Mouse (Mus musculus) MEL (cell line): Measurements from ENCODE around the gene Plekhg5. TPM values are rescaled to one million over a fixed set of nuclear protein-coding genes. Genes with fewer than 3 reads are reported as not detected.

Source experiments
- DNase-seq: peaks from one replicate; pipeline ENCODE4 v3.0.0; 2011; ENCODE audit warnings: low read depth, low spot score
- H3K27ac ChIP-seq: 2 replicates; pipeline ENCODE4 v1.5.1; 2012; ENCODE audit warnings: low read depth, mild to moderate bottlenecking, control low read depth, low read length, moderate library complexity; ENCODE audit not compliant: control insufficient read depth
- H3K27me3 ChIP-seq, 2 experiments: fragments of 150-350 bp in 1 of 2; sonication (generic) in 1 of 2; 2 replicates each; pipeline ENCODE4 v1.6.1; 2012; ENCODE audit warnings: low read length in 2 of 2, mild to moderate bottlenecking in 2 of 2, improper control_type of control experiment in 1 of 2, moderate library complexity in 1 of 2; ENCODE audit not compliant: insufficient read depth in 2 of 2, control insufficient read depth in 1 of 2
- H3K36me3 ChIP-seq, 2 experiments: 2 replicates each; pipeline ENCODE4 v1.6.1; 2012 to 2014; ENCODE audit warnings: low read length in 2 of 2, improper control_type of control experiment in 1 of 2, inconsistent platforms in 1 of 2, mild to moderate bottlenecking in 1 of 2; ENCODE audit not compliant: insufficient read depth in 2 of 2, control insufficient read depth in 1 of 2
- H3K4me1 ChIP-seq, 2 experiments: fragments of 150-350 bp in 1 of 2; sonication (generic) in 1 of 2; 2 replicates each; pipeline ENCODE4 v1.6.1; 2012; ENCODE audit warnings: low read length in 2 of 2, improper control_type of control experiment in 1 of 2, mild to moderate bottlenecking in 1 of 2; ENCODE audit not compliant: insufficient read depth in 2 of 2, control insufficient read depth in 1 of 2
- H3K4me3 ChIP-seq, 2 experiments: fragments of 150-350 bp in 1 of 2; sonication (generic) in 1 of 2; 2 replicates each; pipeline ENCODE4 v1.5.1; 2012; ENCODE audit warnings: low read depth in 2 of 2, low read length in 2 of 2, mild to moderate bottlenecking in 2 of 2, moderate library complexity in 2 of 2, control low read depth in 1 of 2, improper control_type of control experiment in 1 of 2; ENCODE audit not compliant: control insufficient read depth in 1 of 2, insufficient read depth in 1 of 2
- H3K79me2 ChIP-seq: 2 replicates; pipeline ENCODE4 v1.6.1; 2012; ENCODE audit warnings: mild to moderate bottlenecking, low read length, moderate library complexity; ENCODE audit not compliant: control insufficient read depth, poor library complexity, insufficient read depth
- H3K9ac ChIP-seq: 2 replicates; pipeline ENCODE4 v1.6.1; 2012; ENCODE audit warnings: low read depth, mild to moderate bottlenecking, control low read depth, low read length, moderate library complexity; ENCODE audit not compliant: control insufficient read depth, poor library complexity, severe bottlenecking
- H3K9me3 ChIP-seq: fragments of 150-350 bp; sonication (generic); replicated peaks from 2 replicates; pipeline ENCODE4 v1.6.1; 2012; ENCODE audit warnings: mild to moderate bottlenecking, low read length, improper control_type of control experiment, moderate library complexity; ENCODE audit not compliant: insufficient read depth
- E2F4 ChIP-seq: IDR thresholded peaks from 2 replicates; pipeline ENCODE4 v1.6.1; 2011; ENCODE audit warnings: low read depth, low read length, improper control_type of control experiment, borderline replicate concordance
- EP300 ChIP-seq, 2 experiments: IDR thresholded peaks; 2 replicates each; pipeline ENCODE4 v1.6.1; 2011; ENCODE audit warnings: improper control_type of control experiment in 2 of 2, low read length in 2 of 2, low read depth in 1 of 2, mild to moderate bottlenecking in 1 of 2
- ETS1 ChIP-seq: IDR thresholded peaks from 2 replicates; pipeline ENCODE4 v1.6.1; 2012; ENCODE audit warnings: low read depth, mild to moderate bottlenecking, inconsistent platforms, low read length, improper control_type of control experiment, moderate library complexity
- GABPA ChIP-seq: IDR thresholded peaks from 2 replicates; pipeline ENCODE4 v1.6.1; 2012; ENCODE audit warnings: low read depth, mild to moderate bottlenecking, inconsistent platforms, low read length, improper control_type of control experiment, moderate library complexity
- GATA1 ChIP-seq: IDR thresholded peaks from 2 replicates; pipeline ENCODE4 v1.6.1; 2011; ENCODE audit warnings: low read depth, low read length, improper control_type of control experiment
- MAX ChIP-seq: IDR thresholded peaks from 2 replicates; pipeline ENCODE4 v1.6.1; 2011; ENCODE audit warnings: low read length, improper control_type of control experiment
- MAZ ChIP-seq: IDR thresholded peaks from 2 replicates; pipeline ENCODE4 v1.6.1; 2012; ENCODE audit warnings: low read depth, mild to moderate bottlenecking, inconsistent platforms, low read length, improper control_type of control experiment
- MEF2A ChIP-seq: IDR thresholded peaks from 2 replicates; pipeline ENCODE4 v1.6.1; 2014; ENCODE audit warnings: low read depth, mild to moderate bottlenecking, inconsistent platforms, low read length, improper control_type of control experiment; ENCODE audit not compliant: poor library complexity, insufficient replicate concordance, severe bottlenecking; ENCODE audit errors: extremely low read depth
- MXI1 ChIP-seq: IDR thresholded peaks from 2 replicates; pipeline ENCODE4 v1.6.1; 2011; ENCODE audit warnings: mild to moderate bottlenecking, low read depth, low read length, improper control_type of control experiment
- MYB ChIP-seq: IDR thresholded peaks from 2 replicates; pipeline ENCODE4 v1.6.1; 2011; ENCODE audit warnings: mild to moderate bottlenecking, low read depth, low read length, improper control_type of control experiment
- POLR2AphosphoS2 ChIP-seq: IDR thresholded peaks from 2 replicates; pipeline ENCODE4 v1.6.1; 2011; ENCODE audit warnings: low read length, improper control_type of control experiment
- RAD21 ChIP-seq: IDR thresholded peaks from 2 replicates; pipeline ENCODE4 v1.6.1; 2011; ENCODE audit warnings: mild to moderate bottlenecking, low read depth, low read length, improper control_type of control experiment
- RCOR1 ChIP-seq: IDR thresholded peaks from 2 replicates; pipeline ENCODE4 v1.6.1; 2012; ENCODE audit warnings: low read depth, mild to moderate bottlenecking, inconsistent platforms, low read length, improper control_type of control experiment
- TBP ChIP-seq: IDR thresholded peaks from 2 replicates; pipeline ENCODE4 v1.8.0; 2011; ENCODE audit warnings: low read depth, low read length, improper control_type of control experiment
- ZMIZ1 ChIP-seq: IDR thresholded peaks from 2 replicates; pipeline ENCODE4 v1.6.1; 2012; ENCODE audit warnings: low read depth, mild to moderate bottlenecking, inconsistent platforms, low read length, improper control_type of control experiment, moderate library complexity
- polyA plus RNA-seq, 2 experiments: library from polyadenylated mRNA; stranded (reverse) in 1 of 2; unstranded in 1 of 2; fragments of >175 nt in 1 of 2; fragments of >200 nt in 1 of 2; gene quantifications; 2 replicates each; pipeline versions ENCODE4 v1.2.1 to v1.2.4; 2012; ENCODE audit warnings: low replicate concordance in 2 of 2, low read depth in 1 of 2; ENCODE audit not compliant: insufficient read length in 2 of 2, insufficient read depth in 1 of 2, missing spikeins in 1 of 2
- total RNA-seq: library from RNA; depleted of rRNA; stranded (reverse); fragments of 300-350 nt; gene quantifications from 2 replicates; pipeline ENCODE4 v1.2.3, GENCODE M21; 2012

Plekhg5 gene
- total and polyA plus RNA-seq, 3 experiments: 10.8 to 19.6 TPM; not detected in 1

DNA sequence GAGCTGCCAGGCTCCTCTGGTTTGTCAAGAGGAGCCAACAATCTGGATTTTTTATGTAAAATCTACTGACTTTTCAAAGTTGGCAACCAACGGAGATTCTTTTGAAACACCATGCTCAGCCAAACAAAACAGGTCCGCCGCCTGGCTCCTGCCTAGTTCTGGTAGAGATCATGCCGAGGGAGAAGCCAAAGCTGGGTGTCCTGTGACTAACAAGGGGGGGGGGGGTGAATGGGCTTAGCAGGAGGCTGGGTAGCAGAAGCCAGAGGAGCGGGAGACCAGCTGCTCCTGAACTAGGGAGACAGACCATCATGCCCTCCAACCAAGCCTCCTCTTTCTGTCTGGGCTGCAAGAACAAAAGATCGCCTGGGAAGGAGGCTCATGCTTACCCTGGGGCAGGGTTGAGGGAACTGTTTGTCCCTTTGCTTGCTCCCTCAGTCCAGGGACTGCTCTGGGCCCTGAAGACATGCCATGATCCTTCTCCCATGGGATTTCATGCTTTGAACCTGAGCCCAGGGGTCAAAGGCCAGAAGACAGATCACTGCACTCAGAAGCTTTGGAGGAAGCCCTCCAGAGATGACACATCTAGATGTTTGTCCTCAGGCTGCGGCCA is 11.4 kb downstream of the Plekhg5 start:
- no peaks in the 10 kb centered on the region for H3K27me3 ChIP-seq
- H3K4me3 ChIP-seq: no peak overlapping the region
- no peak for DNase-seq
- H3K9ac ChIP-seq: no peak overlapping the region
- peaks cover 2 to 18% of the 10 kb centered on the region in 2 experiments; a peak in 3 of 4 replicates for H3K4me1 ChIP-seq
- peaks cover 7% of the 10 kb centered on the region for H3K79me2 ChIP-seq
- H3K27ac ChIP-seq: no peak overlapping the region
- peaks cover 0 to 13% of the 10 kb centered on the region in 2 experiments; a peak in 2 of 4 replicates for H3K36me3 ChIP-seq
- TF ChIP-seq ETS1: no peak
- H3K9me3 ChIP-seq: no peaks in the 10 kb centered on the region

DNA sequence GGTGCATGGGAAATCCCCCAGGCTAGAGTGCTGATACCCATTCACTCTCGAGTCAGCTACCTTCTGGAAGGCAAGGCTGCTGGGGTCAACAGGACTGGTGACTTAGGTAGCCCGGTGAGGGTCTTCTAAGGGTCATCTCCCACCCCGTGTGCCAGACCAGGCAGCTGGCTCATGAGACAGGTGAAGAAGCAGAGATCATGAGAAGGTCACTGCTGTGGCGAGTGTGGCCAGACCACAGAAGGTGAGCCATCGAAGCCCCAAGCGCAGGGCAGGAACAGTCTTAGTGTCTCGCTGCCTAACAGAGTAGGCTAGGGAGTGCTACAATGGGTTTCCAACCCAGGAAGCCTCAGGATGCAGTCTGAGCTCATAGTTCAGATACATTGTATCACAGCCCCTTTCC is 12.3 kb downstream of the Plekhg5 start:
- Histone ChIP-seq H3K27ac (no peak overlapping the region), H3K27me3 (no peaks in the 10 kb centered on the region), H3K9me3 (no peaks in the 10 kb centered on the region), H3K9ac (no peak overlapping the region), H3K4me1 (peaks cover 3 to 19% of the 10 kb centered on the region in 2 experiments; a peak in 3 of 4 replicates), H3K79me2 (peaks cover 7% of the 10 kb centered on the region), H3K36me3 (peaks cover 0 to 13% of the 10 kb centered on the region in 2 experiments; a peak in 2 of 4 replicates), H3K4me3 (no peak overlapping the region)
- no peak for DNase-seq
- no peak for TF ChIP-seq MAX
- TF ChIP-seq ZMIZ1: no peak
- TF ChIP-seq RAD21: no peak
- no peak for TF ChIP-seq POLR2AphosphoS2
- TF ChIP-seq MYB: no peak
- TF ChIP-seq MAZ: no peak
- no peak for TF ChIP-seq E2F4
- no peak for TF ChIP-seq TBP
- TF ChIP-seq EP300 (IDR thresholded peaks at IDR 0.05; ENCODE audit: low read depth in 1 of 2, low read length in 2 of 2): no peak
- no peak for TF ChIP-seq MXI1
- TF ChIP-seq MEF2A: no peak
- no peak for TF ChIP-seq RCOR1
- TF ChIP-seq GABPA: no peak
- no peak for TF ChIP-seq GATA1
